Mouse (Mus musculus) lung, postnatal 0 days (tissue): Measurements from ENCODE around the gene Espnl. TPM values are rescaled to one million over a fixed set of nuclear protein-coding genes. Genes with fewer than 3 reads are reported as not detected.

ENCODE experiments used
- ATAC-seq: fragments of 200-750 bp; cut with Nextera tagmentation; 2 replicates; pipeline ENCODE4 v1.8.0; 2017; ENCODE audit warnings: moderate library complexity
- DNase-seq: peaks from one replicate; pipeline ENCODE4 v3.0.0-alpha.2; 2016; ENCODE audit warnings: low spot score
- H3K27ac ChIP-seq: fragments of 300-500 bp; sonication (generic); 2 replicates; pipeline ENCODE4 v1.5.1; 2014; ENCODE audit warnings: antibody characterized with exemption, mild to moderate bottlenecking, low read length, mixed read lengths
- H3K27me3 ChIP-seq: fragments of 300-500 bp; sonication (generic); replicated peaks from 2 replicates; pipeline ENCODE4 v1.6.1; 2014; ENCODE audit warnings: low read length, mixed read lengths; ENCODE audit not compliant: insufficient read depth
- H3K36me3 ChIP-seq: fragments of 300-500 bp; sonication (generic); 2 replicates; pipeline ENCODE4 v1.6.1; 2014; ENCODE audit warnings: low read length, mixed read lengths; ENCODE audit not compliant: insufficient read depth
- H3K4me1 ChIP-seq: fragments of 300-500 bp; sonication (generic); 2 replicates; pipeline ENCODE4 v1.6.1; 2014; ENCODE audit warnings: antibody characterized with exemption, low read depth, low read length, mixed read lengths; ENCODE audit not compliant: insufficient read depth
- H3K4me2 ChIP-seq: fragments of 300-500 bp; sonication (generic); replicated peaks from 2 replicates; pipeline ENCODE4 v1.6.1; 2014; ENCODE audit warnings: low read depth, mild to moderate bottlenecking, low read length, moderate library complexity, mixed read lengths
- H3K4me3 ChIP-seq: fragments of 300-500 bp; sonication (generic); 2 replicates; pipeline ENCODE4 v1.5.1; 2014; ENCODE audit warnings: low read depth, low read length
- H3K9ac ChIP-seq: fragments of 300-500 bp; sonication (generic); replicated peaks from 2 replicates; pipeline ENCODE4 v1.6.1; 2014; ENCODE audit warnings: low read depth, mild to moderate bottlenecking
- H3K9me3 ChIP-seq: fragments of 300-500 bp; sonication (generic); 2 replicates; pipeline ENCODE4 v1.6.1; 2016; ENCODE audit warnings: low read length, mixed read lengths
- CTCF ChIP-seq: IDR thresholded peaks from 2 replicates; pipeline ENCODE4 v1.5.1; 2016; ENCODE audit warnings: antibody characterized with exemption, mild to moderate bottlenecking
- EP300 ChIP-seq: IDR thresholded peaks from 2 replicates; pipeline ENCODE4 v1.6.1; 2016; ENCODE audit warnings: antibody characterized with exemption, mild to moderate bottlenecking, control low read depth
- WGBS: fragments of 180-500 bp; shearing (Covaris S2); extraction: QIAGEN DNeasy Blood & Tissue Kit; methylation state at CpG from one replicate; pipeline ENCODE4 v1.1.7; 2014; 5-methylcytosine and 5-hydroxymethylcytosine counted together
- polyA plus RNA-seq: library from polyadenylated mRNA; unstranded; fragments of >200 nt; fragmentation: Nextera tagmentation; extraction: Ambion mirVana; gene quantifications from 2 replicates; pipeline ENCODE4 v1.2.1, GENCODE M21; 2015

The Espnl gene
- polyA plus RNA-seq, 1 experiment from 2014 or later, result not detected

DNA sequence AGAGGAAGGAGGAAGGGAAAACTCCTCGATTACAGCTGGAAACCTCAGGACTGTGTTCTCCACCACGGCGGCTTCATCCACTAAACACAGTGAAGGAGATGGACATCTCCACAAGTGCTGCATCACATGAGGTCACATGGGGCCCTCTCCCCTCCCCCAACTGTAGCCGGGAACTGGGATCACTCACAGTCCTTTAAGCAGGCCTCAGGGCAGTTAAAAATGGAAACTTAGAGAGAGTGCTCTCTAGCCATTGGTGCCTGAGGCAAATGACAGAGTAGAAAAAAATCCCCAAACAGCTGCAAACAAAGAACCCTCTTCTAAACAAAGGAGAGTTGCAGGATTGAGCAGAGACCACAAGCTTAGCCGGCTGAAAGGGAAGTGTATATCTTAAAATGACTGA lies 8.6 kb upstream of the Espnl start:
- DNase-seq (no peak), ATAC-seq (peak; percentile 25; the same call in 1 of the 2 replicates)
- H3K4me3 ChIP-seq, result no peak overlapping the region
- TF ChIP-seq EP300, result no peak
- TF ChIP-seq CTCF, result no peak
- H3K9me3 ChIP-seq, result no peaks in the 10 kb centered on the region
- 43% methylated on average over 5 of the region's 5 CpGs for WGBS
- no peak overlapping the region for H3K27ac ChIP-seq
- no peak overlapping the region for H3K4me2 ChIP-seq
- H3K27me3 ChIP-seq, result no peaks in the 10 kb centered on the region
- peaks cover 13% of the 10 kb centered on the region; the same call in 1 of the 2 replicates for H3K36me3 ChIP-seq
- no peak overlapping the region for H3K9ac ChIP-seq
- H3K4me1 ChIP-seq, result no peaks in the 10 kb centered on the region

DNA sequence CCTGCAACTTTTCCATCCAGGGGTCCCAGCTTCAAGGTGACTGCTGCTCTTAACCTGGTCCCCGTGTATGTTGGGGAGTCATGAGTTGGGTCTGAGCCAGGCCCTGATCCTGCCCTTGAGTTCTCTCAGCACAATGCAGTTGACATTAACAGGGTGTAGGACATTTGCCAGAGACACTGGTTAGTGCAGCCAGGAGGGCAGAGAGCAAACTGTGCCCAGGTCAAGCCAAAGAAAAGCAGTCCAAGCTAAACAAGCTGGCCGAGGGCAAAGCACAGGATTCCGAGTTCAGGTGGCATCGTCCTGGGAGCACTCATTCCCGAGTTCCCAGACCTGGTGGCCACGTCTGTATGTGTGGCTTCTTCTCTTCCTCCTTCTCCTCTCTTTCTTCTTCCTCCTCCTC lies 4.2 kb upstream of the Espnl start:
- TF ChIP-seq EP300 (no peak), CTCF (no peak)
- no peaks in the 10 kb centered on the region for H3K4me1 ChIP-seq
- no peak overlapping the region for H3K4me2 ChIP-seq
- ATAC-seq (no peak), DNase-seq (no peak)
- H3K9me3 ChIP-seq, result no peaks in the 10 kb centered on the region
- no peak overlapping the region for H3K27ac ChIP-seq
- H3K4me3 ChIP-seq, result no peak overlapping the region
- 80% methylated on average over 6 of the region's 6 CpGs for WGBS
- no peak overlapping the region for H3K9ac ChIP-seq
- H3K36me3 ChIP-seq, result no peaks in the 10 kb centered on the region
- H3K27me3 ChIP-seq, result no peaks in the 10 kb centered on the region

DNA sequence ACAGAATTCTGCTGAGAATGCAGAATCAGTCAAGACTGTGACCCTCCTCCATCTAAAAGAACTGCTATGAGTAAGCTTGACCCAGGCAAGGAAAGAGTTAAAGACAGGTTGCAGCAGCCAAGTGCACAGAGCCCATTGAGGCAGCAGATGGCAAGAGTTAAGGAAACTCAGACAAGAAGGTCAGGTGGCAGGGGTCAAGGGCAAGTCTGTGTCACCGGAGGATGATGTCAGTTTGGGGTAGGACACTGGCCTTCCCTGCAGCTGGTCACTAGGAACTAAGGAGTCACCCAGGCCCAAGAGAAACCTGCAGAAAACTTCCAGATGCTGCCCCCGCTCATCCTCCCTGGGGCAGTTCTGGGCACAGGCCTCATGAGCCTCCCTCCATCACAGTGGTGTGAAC lies 2.8 kb downstream of the Espnl start:
- no peaks in the 10 kb centered on the region for H3K36me3 ChIP-seq
- H3K4me3 ChIP-seq, result no peak overlapping the region
- no peak overlapping the region for H3K9ac ChIP-seq
- H3K27me3 ChIP-seq, result no peaks in the 10 kb centered on the region
- TF ChIP-seq CTCF (no peak), EP300 (no peak)
- no peaks in the 10 kb centered on the region for H3K4me1 ChIP-seq
- H3K27ac ChIP-seq, result no peak overlapping the region
- 65% methylated on average over 2 of the region's 2 CpGs for WGBS
- H3K9me3 ChIP-seq, result no peaks in the 10 kb centered on the region
- ATAC-seq (no peak), DNase-seq (no peak)
- H3K4me2 ChIP-seq, result no peak overlapping the region

DNA sequence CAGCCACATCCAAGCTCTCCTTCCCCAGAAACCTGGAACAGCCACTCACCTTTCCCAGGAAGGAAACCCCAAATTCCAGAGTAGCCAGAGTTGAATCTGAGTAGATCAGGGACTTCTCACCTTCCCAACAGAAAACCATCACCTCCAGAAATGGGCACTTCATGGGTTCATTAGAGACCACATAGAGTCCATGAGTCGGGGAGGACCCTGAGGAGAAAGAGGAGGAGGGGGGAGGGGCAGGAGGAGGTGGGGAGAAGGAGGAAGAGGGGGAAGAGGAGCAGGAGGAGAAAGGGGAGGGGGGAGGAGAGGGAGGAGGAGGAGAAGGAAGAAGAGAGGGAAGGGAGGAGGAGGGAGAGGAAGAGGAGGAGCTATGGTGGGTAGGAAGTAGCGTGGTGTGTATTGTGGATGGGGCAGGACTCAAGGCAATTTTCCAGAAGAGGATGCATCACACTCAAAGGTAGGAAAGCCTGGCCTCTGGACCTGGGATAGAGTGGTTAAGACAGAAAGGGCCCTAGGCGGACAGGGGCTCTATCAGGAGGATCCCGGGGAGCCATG lies 3.7 kb downstream of the Espnl start:
- Histone ChIP-seq H3K4me2 (no peak overlapping the region), H3K36me3 (no peaks in the 10 kb centered on the region), H3K9me3 (no peaks in the 10 kb centered on the region), H3K4me3 (no peak overlapping the region), H3K27ac (no peak overlapping the region), H3K4me1 (no peaks in the 10 kb centered on the region), H3K9ac (no peak overlapping the region), H3K27me3 (no peaks in the 10 kb centered on the region)
- no peak for ATAC-seq
- no peak for TF ChIP-seq CTCF
- TF ChIP-seq EP300, result no peak
- WGBS, result 69% methylated on average over 4 of the region's 4 CpGs
- no peak for DNase-seq

DNA sequence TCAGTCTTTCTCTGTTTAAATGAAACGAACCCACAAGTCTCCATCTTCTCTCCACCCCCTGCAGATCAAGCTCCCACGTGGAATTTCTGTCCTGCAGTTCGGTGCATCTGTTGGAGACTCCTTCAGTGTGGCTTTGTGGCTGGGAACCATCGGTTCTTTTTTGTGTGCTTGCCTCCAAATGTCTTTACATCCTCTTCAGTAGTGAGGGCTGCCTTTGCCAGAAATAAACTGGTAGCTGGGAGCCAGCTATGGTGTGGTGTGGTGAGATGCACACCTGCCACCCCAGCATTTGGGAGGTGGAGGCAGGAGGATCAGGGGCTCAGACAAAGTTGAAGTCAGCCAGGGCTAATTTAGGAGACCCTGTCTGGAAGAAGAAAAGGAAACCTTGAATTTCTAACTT lies 10.2 kb downstream of the Espnl start:
- H3K36me3 ChIP-seq, result no peaks in the 10 kb centered on the region
- no peaks in the 10 kb centered on the region for H3K4me1 ChIP-seq
- H3K4me2 ChIP-seq, result no peak overlapping the region
- DNase-seq (no peak), ATAC-seq (no peak)
- H3K9me3 ChIP-seq, result no peaks in the 10 kb centered on the region
- H3K9ac ChIP-seq, result no peak overlapping the region
- no peaks in the 10 kb centered on the region for H3K27me3 ChIP-seq
- WGBS, result 47% methylated on average over 4 of the region's 4 CpGs
- H3K27ac ChIP-seq, result no peak overlapping the region
- TF ChIP-seq CTCF (no peak), EP300 (no peak)
- H3K4me3 ChIP-seq, result no peak overlapping the region

DNA sequence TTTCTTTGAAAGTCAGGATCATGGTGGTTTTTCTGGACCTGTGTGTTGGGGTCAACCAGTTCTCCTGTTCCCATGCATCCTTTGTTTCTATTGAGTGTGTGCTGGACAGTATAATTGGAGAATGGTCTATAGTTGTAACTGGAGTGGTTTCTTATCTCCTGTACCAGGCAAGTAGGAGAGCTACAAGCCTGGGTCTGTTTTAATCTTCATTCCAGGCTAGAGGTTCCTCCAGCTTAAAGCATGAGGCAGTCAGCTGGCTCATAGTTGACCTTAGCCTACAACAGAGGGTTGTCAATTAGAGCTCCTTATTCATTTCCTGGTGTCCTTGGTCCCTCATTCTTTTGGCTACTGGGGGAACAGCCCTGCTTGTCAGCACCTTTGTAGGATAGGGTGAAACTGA lies 11.7 kb downstream of the Espnl start:
- H3K36me3 ChIP-seq, result no peaks in the 10 kb centered on the region
- ATAC-seq (no peak), DNase-seq (no peak)
- H3K27ac ChIP-seq, result no peak overlapping the region
- H3K27me3 ChIP-seq, result no peaks in the 10 kb centered on the region
- no peak for TF ChIP-seq EP300
- TF ChIP-seq CTCF, result no peak
- H3K4me2 ChIP-seq, result no peak overlapping the region
- no peak overlapping the region for H3K9ac ChIP-seq
- no peaks in the 10 kb centered on the region for H3K9me3 ChIP-seq
- H3K4me1 ChIP-seq, result no peaks in the 10 kb centered on the region
- no peak overlapping the region for H3K4me3 ChIP-seq

DNA sequence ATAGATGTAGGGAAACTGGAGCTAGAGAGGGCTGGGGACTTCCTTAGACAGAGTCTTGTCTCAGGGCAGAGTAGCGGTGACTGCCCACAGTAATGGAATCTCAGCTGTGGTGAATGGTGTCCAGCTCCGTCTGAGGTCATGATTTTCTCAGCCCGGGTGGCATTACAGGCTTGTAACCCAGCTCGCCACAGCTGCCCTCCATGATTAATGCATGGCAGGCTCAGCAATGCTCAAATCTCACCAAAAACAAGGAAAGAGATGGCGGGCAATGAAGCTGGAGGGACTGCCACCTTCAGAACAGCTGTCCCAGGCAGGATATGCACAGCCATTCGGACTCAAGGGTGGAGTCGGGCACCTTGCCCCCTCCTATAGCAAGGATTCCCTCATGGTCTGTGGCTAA lies 15.5 kb downstream of the Espnl start:
- Histone ChIP-seq H3K27me3 (no peaks in the 10 kb centered on the region), H3K4me1 (no peaks in the 10 kb centered on the region), H3K36me3 (no peaks in the 10 kb centered on the region), H3K9ac (no peak overlapping the region), H3K27ac (no peak overlapping the region), H3K9me3 (no peaks in the 10 kb centered on the region), H3K4me2 (no peak overlapping the region), H3K4me3 (no peak overlapping the region)
- DNase-seq (no peak), ATAC-seq (no peak)
- TF ChIP-seq CTCF, result no peak
- TF ChIP-seq EP300, result no peak
- 88% methylated on average over 7 of the region's 7 CpGs for WGBS
